Mouse (Mus musculus) skeletal muscle tissue, adult 2 months (tissue): ENCODE data around the gene Ppef1.

Experiments used
- DNase-seq: peaks from one replicate; pipeline ENCODE4 v3.0.0-alpha.2; 2012; ENCODE audit warnings: low read depth, low spot score

The Ppef1 gene

GRCm38 (mm10) chrX:160598055-160598454, 137.5 kb downstream of the Ppef1 start:
- no peak for DNase-seq

- DNase-seq, result no peak
Measured at GRCm38 (mm10) chrX:160592933-160593332, 142.6 kb downstream of the Ppef1 start.

- DNase-seq, result no peak
Measured at GRCm38 (mm10) chrX:160590147-160590546, 145.4 kb downstream of the Ppef1 start.

GRCm38 (mm10) chrX:160588523-160588922, 147.0 kb downstream of the Ppef1 start:
- no peak for DNase-seq

GRCm38 (mm10) chrX:160585110-160585509, 150.5 kb downstream of the Ppef1 start:
- no peak for DNase-seq

- no peak for DNase-seq
Measured at GRCm38 (mm10) chrX:160584148-160584838, 151.3 kb downstream of the Ppef1 start.

- DNase-seq, result no peak
Measured at GRCm38 (mm10) chrX:160583589-160583988, 152.0 kb downstream of the Ppef1 start.
